15 mouse cellular contexts compared by ENCODE assay signal in the genomic region with DNA sequence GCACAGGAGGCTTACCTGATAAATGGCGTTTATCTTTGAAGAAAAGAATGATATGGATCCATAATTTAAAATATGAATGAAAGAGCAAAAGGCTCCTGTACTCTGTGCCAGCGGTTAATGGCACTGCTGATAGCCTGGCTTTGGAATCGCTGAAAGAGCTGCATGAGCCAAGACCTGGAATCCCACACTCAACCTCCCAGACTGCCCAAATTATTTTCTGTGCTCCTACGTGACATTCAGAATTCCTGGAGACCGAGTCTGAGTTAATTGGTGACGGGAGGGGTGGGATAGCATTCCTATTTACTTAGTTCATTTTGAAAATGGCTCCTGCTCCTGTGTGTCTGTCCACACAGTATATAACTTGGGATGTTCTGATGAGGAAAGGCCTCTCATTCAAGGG.
"Had no signal": no experiment of that assay in that cellular context is flagged by ENCODE, and none has a peak within 500 bp of the region (broad histone marks: within the 10 kb centered on the region; RNA-seq: fewer than 3 reads in every experiment).

No protein-coding gene starts in this region.

- H3K4me1 ChIP-seq: midbrain, embryonic 12.5 days; neural tube, embryonic 12.5 days; stomach, embryonic 15.5 days had no signal

- H3K9me3 ChIP-seq: lung, embryonic 15.5 days; midbrain, embryonic 10.5 days; midbrain, embryonic 12.5 days; neural tube, embryonic 12.5 days; stomach, embryonic 15.5 days had no signal

- H3K36me3 ChIP-seq: lung, embryonic 15.5 days; midbrain, embryonic 10.5 days; midbrain, embryonic 12.5 days; neural tube, embryonic 12.5 days; stomach, embryonic 15.5 days had no signal

- H3K27ac ChIP-seq: lung, embryonic 15.5 days; midbrain, embryonic 10.5 days; midbrain, embryonic 12.5 days; neural tube, embryonic 12.5 days; stomach, embryonic 15.5 days; stomach, postnatal 0 days had no signal

- H3K27me3 ChIP-seq: lung, embryonic 15.5 days; midbrain, embryonic 12.5 days; neural tube, embryonic 12.5 days; stomach, embryonic 15.5 days had no signal

- DNase-seq: lung, adult 2 months; lung, postnatal 4 days; midbrain, embryonic 14.5 days; right cerebral cortex, postnatal 14 days; thymus, adult 2 months; thymus, postnatal 25 days; thymus, postnatal 4 days had no signal

- H3K4me3 ChIP-seq: lung, embryonic 15.5 days; midbrain, embryonic 10.5 days; midbrain, embryonic 12.5 days; neural tube, embryonic 12.5 days; stomach, embryonic 15.5 days had no signal

- H3K4me2 ChIP-seq: lung, embryonic 15.5 days; midbrain, embryonic 12.5 days; neural tube, embryonic 12.5 days; stomach, embryonic 15.5 days had no signal

- ATAC-seq: lung, postnatal 0 days; midbrain, embryonic 16.5 days had no signal
